ENCODE assay signal across 16 mouse cellular contexts in the genomic region with DNA sequence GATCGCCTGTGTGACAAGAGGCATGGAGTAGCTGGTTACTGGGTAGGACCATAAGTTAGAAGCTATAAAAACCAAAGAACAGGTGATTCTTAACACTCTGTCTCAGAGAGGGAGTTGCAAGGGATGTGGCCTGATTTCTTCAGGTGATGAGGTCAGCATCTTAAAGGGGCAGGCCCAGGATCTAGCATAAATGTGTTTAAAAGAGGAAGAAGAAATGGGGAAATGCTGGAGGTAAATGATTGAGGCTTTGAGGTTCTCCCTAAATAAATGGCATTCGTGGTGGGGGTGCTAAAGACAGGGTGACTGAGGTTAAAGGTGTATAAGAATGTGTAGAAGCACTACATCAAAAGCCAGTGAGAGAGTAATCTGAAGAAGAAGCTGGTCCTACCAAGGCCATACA.
"Had no signal": no experiment of that assay in that cellular context is flagged by ENCODE, and none has a peak within 500 bp of the region (broad histone marks: within the 10 kb centered on the region; RNA-seq: fewer than 3 reads in every experiment).

No protein-coding gene starts in this region.

- H3K27me3 ChIP-seq: midbrain, embryonic 12.5 days; neural tube, embryonic 13.5 days; neural tube, embryonic 15.5 days had no signal

- H3K36me3 ChIP-seq: midbrain, embryonic 12.5 days; neural tube, embryonic 13.5 days; neural tube, embryonic 15.5 days had no signal

- H3K9ac ChIP-seq: liver, embryonic 14.5 days; lung, embryonic 14.5 days; midbrain, embryonic 12.5 days; neural tube, embryonic 13.5 days; neural tube, embryonic 15.5 days had no signal

- H3K27ac ChIP-seq: liver, embryonic 14.5 days; macrophage; midbrain, embryonic 12.5 days; neural tube, embryonic 13.5 days; neural tube, embryonic 15.5 days had no signal

- H3K4me3 ChIP-seq: midbrain, embryonic 12.5 days; myocyte; neural tube, embryonic 13.5 days; neural tube, embryonic 15.5 days had no signal

- ATAC-seq: midbrain, embryonic 16.5 days had no signal

- H3K9me3 ChIP-seq: midbrain, embryonic 12.5 days; neural tube, embryonic 13.5 days; neural tube, embryonic 15.5 days had no signal

- H3K4me2 ChIP-seq: lung, embryonic 14.5 days; midbrain, embryonic 12.5 days; neural tube, embryonic 13.5 days; neural tube, embryonic 15.5 days had no signal

- DNase-seq: lung, adult 18-20 months; lung, embryonic 14.5 days; lung, postnatal 10 days; midbrain, embryonic 14.5 days; retina, postnatal 1 day; right cerebral cortex, adult 18-20 months; thymus, adult 18-20 months; thymus, postnatal 14 days; thymus, postnatal 36 days had no signal
